Mouse (Mus musculus) urinary bladder, postnatal 25 days (tissue): ENCODE results near the gene Caprin2.

Experiments used
- DNase-seq: peaks from one replicate; pipeline ENCODE4 v3.0.0; 2022; ENCODE audit warnings: low spot score

Caprin2 gene

DNA sequence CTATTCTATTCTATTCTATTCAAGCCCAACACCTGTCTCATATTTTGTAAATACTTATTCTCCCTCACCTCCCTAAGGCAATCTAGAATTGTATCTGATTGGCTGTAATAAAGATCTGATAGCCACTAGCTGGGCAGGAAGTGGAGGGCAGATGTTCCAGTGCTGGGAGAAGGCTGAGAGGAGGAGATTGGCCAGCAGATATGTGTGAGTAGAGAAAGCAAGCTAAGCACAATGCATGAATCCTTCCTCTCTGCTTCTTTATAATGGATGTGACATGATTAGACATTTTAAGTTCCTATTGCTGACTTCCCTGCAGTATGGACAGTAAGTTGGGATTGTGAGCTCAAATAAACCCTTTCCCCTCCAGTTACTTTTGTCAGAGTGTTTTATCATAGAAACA, 57.6 kb downstream of the Caprin2 start:
- DNase-seq, result no peak

GRCm38 (mm10) chr6:148831728-148832121, 64.3 kb downstream of the Caprin2 start:
- DNase-seq, result no peak

DNA sequence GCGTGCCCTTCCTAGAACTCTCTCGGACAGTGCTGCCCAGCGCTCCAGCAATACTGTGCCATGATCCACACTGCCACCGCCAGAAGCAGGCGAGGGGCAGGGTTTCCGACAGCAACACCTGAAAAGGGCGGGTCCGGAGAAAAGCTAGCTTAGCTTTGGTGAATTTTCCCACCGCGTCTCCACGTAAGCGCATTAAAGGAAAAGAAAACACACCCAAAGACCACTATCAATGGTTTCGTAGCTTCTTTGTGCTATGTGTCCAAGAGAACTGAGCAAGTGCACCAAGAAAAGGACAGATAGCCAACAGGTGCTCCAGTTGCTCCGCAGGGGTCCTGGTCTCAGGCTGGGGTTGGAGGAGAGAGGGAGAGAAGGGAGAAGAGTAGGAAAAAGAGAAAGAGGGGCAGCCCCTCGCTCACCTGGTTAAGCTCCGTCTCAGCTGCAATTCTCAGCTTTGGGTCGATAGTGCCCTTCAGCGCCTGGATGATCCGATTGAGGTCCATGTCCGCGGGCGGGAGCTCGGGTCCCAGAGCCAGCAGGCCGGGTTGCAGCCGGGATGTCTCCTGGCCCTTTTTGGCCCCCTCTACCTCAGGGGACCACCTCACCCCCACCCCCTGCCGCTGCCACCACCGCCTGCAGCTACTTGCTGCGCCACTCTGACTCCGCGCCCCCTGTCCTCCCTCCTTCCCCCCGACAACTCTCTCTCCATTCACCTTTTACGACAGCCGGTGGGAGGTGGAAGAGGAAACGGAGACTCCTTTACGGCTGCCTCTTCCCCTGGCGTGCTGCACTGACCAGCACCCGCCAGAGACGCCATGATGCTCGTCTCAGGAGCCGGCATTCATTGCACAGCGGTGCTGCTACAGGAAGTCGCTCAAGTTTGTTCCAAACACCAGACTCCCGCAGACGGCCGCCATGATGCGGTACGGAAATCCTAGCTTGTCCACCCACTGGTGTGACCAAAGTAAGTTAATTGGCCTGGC, 65.0 kb downstream of the Caprin2 start, which contains the start of gene Ipo8:
TSS of gene Ipo8 (minus strand) at position 720 of the 980 bp plus-strand sequence.
- DNase-seq, result peak; percentile 73

DNA sequence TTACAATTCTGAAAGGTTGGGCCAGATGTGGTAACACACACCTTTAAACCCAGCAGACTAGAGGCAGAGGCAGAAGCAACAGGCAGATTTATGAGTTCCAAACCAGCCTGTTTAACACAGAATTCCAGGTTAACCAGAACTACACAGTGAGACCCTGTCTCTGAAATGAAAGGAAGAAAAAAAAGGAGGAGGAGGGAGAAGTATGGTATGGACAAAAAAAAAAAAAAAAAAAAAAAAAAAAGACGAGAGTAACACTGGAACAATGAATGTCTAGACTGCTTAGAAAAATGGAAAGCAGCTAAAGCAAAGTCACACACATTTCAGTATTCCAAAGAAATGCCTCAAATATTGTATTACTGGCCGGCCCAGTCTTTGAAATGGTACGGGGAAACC, 65.7 kb downstream of the Caprin2 start:
- DNase-seq, result no peak

GRCm38 (mm10) chr6:148826119-148826518, 69.9 kb downstream of the Caprin2 start:
- DNase-seq, result no peak

DNA sequence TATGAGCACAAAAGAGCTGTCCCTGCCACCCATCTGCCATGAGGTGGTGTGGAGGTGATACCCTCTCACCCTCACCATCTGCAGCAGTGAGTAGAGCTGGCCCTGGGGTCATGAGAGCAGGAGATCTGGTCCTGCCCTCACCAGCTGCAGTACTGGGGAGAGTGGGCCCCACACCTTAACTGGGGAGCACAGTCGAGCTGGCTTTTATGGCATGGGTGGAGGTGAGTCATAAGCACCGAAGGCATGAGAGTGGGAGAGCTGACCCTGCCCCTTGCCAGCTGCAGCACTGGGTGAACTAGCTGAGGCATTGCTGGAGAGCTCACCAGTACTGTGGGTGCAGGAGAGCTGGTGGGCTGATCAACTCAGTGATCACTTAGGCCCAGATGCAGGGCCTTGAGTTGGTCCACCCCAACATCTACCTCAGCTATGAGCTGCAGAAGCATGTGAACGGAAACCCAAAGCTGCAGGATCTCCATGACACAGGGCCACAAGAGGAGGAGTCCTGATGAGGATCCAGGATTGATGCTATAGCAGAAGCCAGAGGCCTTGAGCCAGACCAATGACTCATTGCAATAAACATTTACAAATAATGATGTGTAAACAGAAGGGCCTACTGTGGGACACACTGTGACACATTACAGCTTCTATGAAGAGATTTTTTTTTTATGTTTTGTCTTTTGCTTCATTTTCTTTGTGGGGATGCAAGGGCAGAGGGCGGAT, 77.3 kb downstream of the Caprin2 start:
- no peak for DNase-seq

DNA sequence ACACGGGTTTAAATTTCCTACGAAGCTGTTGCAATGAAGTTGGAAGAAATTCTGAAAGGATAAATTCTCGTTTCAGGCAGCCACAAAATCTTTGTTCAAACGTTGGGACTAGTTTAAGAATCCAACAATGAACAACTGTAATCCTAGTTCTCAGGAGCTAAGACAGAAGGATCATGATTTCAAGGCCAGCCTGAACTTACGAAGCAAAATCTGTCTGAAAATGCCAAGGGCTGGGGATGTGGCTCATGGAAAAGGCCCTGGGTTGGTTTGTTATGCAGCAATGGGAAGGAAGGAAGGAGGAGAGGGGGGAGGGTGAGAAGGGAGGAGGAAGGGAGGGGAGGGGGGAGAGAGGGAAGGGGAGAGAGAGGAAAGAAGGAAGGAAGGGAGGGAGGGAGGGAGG, 79.3 kb downstream of the Caprin2 start:
- DNase-seq, result no peak

DNA sequence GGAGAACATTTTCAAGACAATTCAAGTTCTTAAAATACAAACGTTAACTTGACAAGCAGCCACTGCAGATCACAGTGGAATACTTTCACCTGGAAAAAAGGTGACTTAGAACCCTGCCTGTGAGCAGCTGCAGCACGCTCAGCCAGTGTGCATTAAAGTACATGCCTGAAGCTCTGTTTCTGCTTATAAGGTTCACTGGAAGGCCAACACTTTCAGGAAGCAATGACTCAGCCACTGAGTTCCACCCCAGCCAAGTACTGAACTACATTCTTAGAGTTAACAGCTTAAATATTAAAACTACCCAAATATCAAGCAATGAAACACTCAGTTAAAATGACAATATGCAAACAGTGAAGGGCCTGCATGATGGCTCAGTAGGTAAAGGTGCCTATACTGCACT, 84.9 kb downstream of the Caprin2 start:
- no peak for DNase-seq

DNA sequence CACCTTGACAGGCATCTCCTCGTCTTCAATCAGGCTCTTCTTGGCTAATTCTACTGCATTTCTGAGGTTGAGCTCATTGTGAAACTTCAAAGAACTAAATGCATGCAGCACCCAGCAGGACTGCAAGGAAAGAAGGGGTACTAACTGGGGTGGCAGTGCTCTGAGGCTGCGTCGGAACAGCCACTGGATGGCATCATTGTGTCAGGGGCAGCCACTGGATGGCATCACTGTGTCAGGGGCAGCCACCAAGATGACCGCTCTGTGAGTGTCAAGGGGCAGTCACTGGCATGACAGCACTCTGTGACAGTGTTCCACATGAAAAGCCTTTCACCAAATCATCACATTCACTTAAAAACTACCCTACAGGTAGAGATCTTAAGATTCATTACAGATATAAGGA, 96.3 kb downstream of the Caprin2 start:
- no peak for DNase-seq

DNA sequence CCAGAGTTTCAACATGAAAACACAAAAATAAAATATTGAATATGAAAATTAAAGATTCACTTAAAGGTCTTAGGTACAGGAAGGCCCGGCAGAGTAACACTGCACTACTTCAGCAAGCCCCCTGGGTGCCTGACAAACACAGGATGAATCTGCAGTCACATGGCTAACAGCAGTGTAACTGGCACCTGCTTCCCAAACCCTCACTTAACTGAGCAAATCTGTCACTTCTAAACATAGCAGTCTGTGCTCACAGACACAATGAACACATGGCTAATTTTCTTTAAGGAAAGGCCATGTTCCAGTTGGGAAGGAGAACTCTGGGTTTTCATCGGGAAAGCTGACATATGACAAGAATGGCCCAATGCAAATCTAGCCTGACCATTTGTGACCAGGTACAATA, 100.9 kb downstream of the Caprin2 start:
- no peak for DNase-seq
